Mouse (Mus musculus) heart, embryonic 12.5 days (tissue): ENCODE measurements around the gene Gabrr2. TPM values are rescaled to one million over a fixed set of nuclear protein-coding genes. Genes with fewer than 3 reads are reported as not detected.

Source experiments
- ATAC-seq: fragments of 200-750 bp; cut with Nextera tagmentation; 2 replicates; pipeline ENCODE4 v1.8.0; 2017; ENCODE audit warnings: moderate TSS enrichment, moderate library complexity; ENCODE audit not compliant: insufficient number of reproducible peaks, low FRiP score
- H3K27ac ChIP-seq: fragments of 300-500 bp; sonication (generic); 2 replicates; pipeline ENCODE4 v1.5.1; 2016; ENCODE audit warnings: mild to moderate bottlenecking, moderate library complexity; ENCODE audit not compliant: poor library complexity, severe bottlenecking
- H3K27me3 ChIP-seq: fragments of 300-500 bp; sonication (generic); replicated peaks from 2 replicates; pipeline ENCODE4 v1.6.1; 2016; ENCODE audit warnings: mild to moderate bottlenecking, moderate library complexity
- H3K36me3 ChIP-seq: fragments of 300-500 bp; sonication (generic); 2 replicates; pipeline ENCODE4 v1.6.1; 2016; ENCODE audit warnings: mild to moderate bottlenecking, moderate library complexity
- H3K4me1 ChIP-seq: fragments of 300-500 bp; sonication (generic); replicated peaks from 2 replicates; pipeline ENCODE4 v1.6.1; 2016; ENCODE audit warnings: mild to moderate bottlenecking
- H3K4me2 ChIP-seq: fragments of 300-500 bp; sonication (generic); 2 replicates; pipeline ENCODE4 v1.6.1; 2016; ENCODE audit warnings: mild to moderate bottlenecking, moderate library complexity
- H3K4me3 ChIP-seq: fragments of 300-500 bp; sonication (generic); 2 replicates; pipeline ENCODE4 v1.5.1; 2016; ENCODE audit warnings: mild to moderate bottlenecking
- H3K9ac ChIP-seq: fragments of 300-500 bp; sonication (generic); 2 replicates; pipeline ENCODE4 v1.6.1; 2016; ENCODE audit warnings: mild to moderate bottlenecking, moderate library complexity
- H3K9me3 ChIP-seq: fragments of 300-500 bp; sonication (generic); replicated peaks from 2 replicates; pipeline ENCODE4 v1.6.1; 2016; ENCODE audit warnings: mild to moderate bottlenecking, moderate library complexity
- WGBS: fragments of 180-500 bp; shearing (Covaris S2); methylation state at CpG from one replicate; pipeline ENCODE4 v1.1.7; 2016; 5-methylcytosine and 5-hydroxymethylcytosine counted together
- polyA plus RNA-seq: library from polyadenylated mRNA; unstranded; fragments of >200 nt; fragmentation: Nextera tagmentation; extraction: Ambion mirVana; gene quantifications from 2 replicates; pipeline ENCODE4 v1.2.1, GENCODE M21; 2016

Gene Gabrr2
- polyA plus RNA-seq, 1 experiment from 2014 or later, result 0.28 TPM

DNA sequence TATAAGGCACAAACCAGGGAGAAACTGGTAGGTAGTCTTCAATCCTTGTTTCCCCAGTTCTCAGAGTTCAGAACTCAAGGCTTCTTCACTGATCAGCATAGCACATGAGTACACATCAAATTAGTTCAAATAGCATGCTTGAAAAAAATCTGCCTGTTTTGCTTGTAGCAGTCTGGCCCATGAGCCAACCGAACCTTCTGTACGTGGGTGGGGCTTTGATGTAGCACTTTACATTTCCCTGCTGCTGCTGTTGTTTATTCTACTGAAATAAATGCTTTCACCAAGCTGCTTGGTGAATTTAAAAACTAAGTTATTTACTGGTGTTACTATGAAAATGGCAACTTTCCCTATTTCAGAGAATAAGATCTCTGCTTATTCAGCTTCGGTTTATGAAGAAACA, 10.7 kb upstream of the Gabrr2 start:
- no peaks in the 10 kb centered on the region for H3K27me3 ChIP-seq
- no peak overlapping the region for H3K27ac ChIP-seq
- no peak overlapping the region for H3K9ac ChIP-seq
- 92% methylated on average over 3 of the region's 3 CpGs for WGBS
- ATAC-seq, result no peak
- no peak overlapping the region for H3K4me2 ChIP-seq
- H3K9me3 ChIP-seq, result no peaks in the 10 kb centered on the region
- 0 out of 2 replicates have a peak, but pooled peaks cover 3% of the 10 kb centered on the region for H3K4me1 ChIP-seq
- H3K4me3 ChIP-seq, result no peak overlapping the region
- peaks cover 47% of the 10 kb centered on the region for H3K36me3 ChIP-seq

DNA sequence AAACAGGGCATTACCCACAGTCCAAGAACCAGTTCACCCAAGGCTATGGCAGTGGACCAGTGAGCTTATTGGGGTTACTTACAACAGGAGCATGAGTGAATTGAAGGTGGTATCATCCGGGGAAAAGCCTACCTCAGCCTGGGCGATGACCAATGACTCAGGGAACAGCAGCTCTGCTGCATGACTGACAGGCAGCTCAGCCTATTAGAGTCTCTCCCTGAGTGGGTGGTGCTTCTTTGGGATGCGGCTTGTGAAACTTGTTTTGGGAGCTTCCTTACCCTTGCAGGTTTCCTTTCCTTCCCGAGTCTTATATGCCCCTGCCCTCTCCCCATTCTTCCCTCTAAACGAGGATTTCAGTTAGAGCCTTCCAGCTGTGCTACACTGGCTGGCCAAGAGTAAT, 10.1 kb upstream of the Gabrr2 start:
- H3K36me3 ChIP-seq, result peaks cover 43% of the 10 kb centered on the region
- WGBS, result 84% methylated on average over 5 of the region's 5 CpGs
- no peak for ATAC-seq

DNA sequence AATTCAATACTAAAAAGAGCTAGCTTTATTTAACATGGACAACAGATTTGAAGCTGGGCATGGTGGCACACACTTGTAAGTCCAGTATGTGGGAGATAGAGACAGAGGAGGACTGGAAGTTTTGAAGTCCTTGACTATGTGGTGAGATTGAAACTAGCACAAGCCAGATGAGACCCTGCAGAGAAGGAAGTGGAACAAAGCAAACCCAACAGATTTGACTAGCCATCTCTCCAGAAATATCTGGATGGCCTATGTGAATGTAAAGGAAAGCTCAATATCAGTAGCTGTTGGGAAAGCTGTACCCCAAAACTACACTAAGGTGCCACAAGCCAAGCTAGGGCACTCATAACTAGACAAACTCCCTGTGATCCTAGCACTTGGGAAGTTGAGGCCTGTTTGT, 8.4 kb upstream of the Gabrr2 start:
- H3K4me2 ChIP-seq, result no peak overlapping the region
- no peaks in the 10 kb centered on the region for H3K9me3 ChIP-seq
- no peak for ATAC-seq
- no peak overlapping the region for H3K9ac ChIP-seq
- H3K36me3 ChIP-seq, result peaks cover 29% of the 10 kb centered on the region
- no peak overlapping the region for H3K27ac ChIP-seq
- 0 out of 2 replicates have a peak, but pooled peaks cover 3% of the 10 kb centered on the region for H3K4me1 ChIP-seq
- no peaks in the 10 kb centered on the region for H3K27me3 ChIP-seq
- no peak overlapping the region for H3K4me3 ChIP-seq

More for the DNA sequence above, 10.1 kb upstream of the Gabrr2 start:
- Histone ChIP-seq H3K27me3 (no peaks in the 10 kb centered on the region), H3K4me3 (no peak overlapping the region), H3K9me3 (no peaks in the 10 kb centered on the region), H3K9ac (no peak overlapping the region), H3K4me2 (no peak overlapping the region), H3K27ac (no peak overlapping the region), H3K4me1 (0 out of 2 replicates have a peak, but pooled peaks cover 3% of the 10 kb centered on the region)

DNA sequence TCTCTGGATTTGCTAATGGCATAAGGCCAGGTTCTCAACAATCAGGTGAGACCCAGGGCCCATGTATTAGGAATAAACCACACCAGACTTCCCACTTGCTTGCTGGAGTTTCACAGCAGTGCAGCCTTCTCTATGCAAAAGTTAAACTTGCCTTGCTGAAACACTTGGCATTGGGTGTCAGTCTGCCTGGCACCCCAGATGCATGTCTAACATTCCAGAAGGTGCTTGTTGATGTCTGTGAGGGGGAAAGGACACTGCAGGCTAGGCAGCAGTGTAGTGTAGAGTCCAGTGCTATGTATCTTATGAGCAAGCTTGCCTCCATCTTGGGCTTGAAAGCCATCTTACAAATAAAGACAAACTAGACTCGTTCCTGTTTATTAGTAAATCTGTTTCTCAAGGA, 6.5 kb upstream of the Gabrr2 start:
- Histone ChIP-seq H3K27me3 (no peaks in the 10 kb centered on the region), H3K36me3 (peaks cover 15% of the 10 kb centered on the region), H3K4me3 (no peak overlapping the region), H3K4me1 (peaks cover 8% of the 10 kb centered on the region; the same call in 1 of the 2 replicates), H3K27ac (no peak overlapping the region), H3K9ac (no peak overlapping the region), H3K4me2 (no peak overlapping the region), H3K9me3 (no peaks in the 10 kb centered on the region)
- ATAC-seq, result no peak
- WGBS, result 55% methylated on average over 1 of the region's 1 CpGs

DNA sequence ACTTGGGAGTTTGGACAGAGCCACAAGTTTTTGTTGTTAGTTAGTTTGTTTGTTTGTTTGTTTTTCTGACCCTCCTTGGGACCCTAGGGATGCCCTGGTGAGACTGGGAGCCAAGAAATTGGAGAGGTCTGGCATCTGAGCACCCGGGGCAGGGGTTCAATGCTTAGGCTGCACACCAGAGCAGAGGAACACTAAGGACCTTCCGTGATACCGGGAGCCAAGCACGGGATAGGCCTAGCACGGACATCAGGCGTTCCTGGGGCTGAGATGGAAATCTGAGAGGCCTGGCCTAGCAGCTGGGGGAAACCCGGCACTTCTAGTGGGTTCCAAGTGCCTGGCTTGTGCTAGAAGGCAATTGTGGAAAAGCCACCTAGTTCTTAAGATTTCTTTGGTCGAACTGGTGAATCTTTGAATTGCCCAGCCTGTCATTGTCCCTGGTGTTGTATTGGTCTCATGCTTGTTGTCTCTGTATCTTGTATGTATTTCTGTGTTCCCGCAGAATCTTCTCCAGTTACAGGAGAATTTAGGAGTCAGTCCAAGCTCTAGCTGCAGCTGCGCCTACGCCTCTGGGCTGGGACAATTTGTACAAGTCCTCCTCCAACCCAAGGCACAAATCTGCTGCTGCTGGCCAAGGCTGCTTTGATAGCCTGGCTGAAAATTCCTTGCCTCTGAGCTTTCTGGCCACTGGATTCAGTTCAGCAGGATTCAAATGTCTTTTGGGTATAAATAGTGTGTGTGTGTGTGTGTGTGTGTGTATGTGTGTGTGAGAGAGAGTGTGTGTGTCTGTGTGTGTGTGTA, 4.7 kb upstream of the Gabrr2 start:
- no peaks in the 10 kb centered on the region for H3K9me3 ChIP-seq
- H3K27me3 ChIP-seq, result no peaks in the 10 kb centered on the region; the same call in 1 of the 2 replicates
- no peak overlapping the region for H3K4me3 ChIP-seq
- 55% methylated on average over 11 of the region's 11 CpGs for WGBS
- H3K36me3 ChIP-seq, result no peaks in the 10 kb centered on the region
- H3K4me2 ChIP-seq, result no peak overlapping the region
- H3K4me1 ChIP-seq, result peaks cover 9% of the 10 kb centered on the region; the same call in 1 of the 2 replicates
- H3K27ac ChIP-seq, result no peak overlapping the region
- ATAC-seq, result no peak
- H3K9ac ChIP-seq, result no peak overlapping the region

DNA sequence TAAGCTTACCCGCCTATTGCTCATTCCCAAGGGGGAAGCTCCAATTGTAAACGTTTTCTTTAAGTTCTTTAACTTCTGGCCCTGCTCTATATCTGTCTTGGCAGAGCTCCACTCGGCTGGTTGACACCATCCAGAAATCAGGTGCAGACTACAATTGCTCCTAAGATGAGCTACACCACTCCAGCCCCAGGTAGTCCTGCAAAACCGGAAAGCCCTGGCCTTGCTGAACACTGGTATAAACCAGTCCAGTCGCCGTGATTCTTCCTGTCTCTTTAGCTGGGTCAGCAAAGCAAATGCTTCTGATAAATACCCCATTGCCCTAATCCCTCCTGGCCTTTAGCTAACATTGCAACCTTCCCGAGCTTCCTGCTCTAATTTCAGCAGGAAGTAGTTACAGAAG, 1.6 kb upstream of the Gabrr2 start:
- ATAC-seq, result no peak
- no peak overlapping the region for H3K4me2 ChIP-seq
- no peaks in the 10 kb centered on the region; the same call in 1 of the 2 replicates for H3K27me3 ChIP-seq
- no peaks in the 10 kb centered on the region for H3K36me3 ChIP-seq
- H3K9me3 ChIP-seq, result no peaks in the 10 kb centered on the region
- H3K4me3 ChIP-seq, result no peak overlapping the region
- peaks cover 14% of the 10 kb centered on the region for H3K4me1 ChIP-seq
- no peak overlapping the region for H3K9ac ChIP-seq
- no peak overlapping the region for H3K27ac ChIP-seq
- WGBS, result 33% methylated on average over 7 of the region's 7 CpGs

DNA sequence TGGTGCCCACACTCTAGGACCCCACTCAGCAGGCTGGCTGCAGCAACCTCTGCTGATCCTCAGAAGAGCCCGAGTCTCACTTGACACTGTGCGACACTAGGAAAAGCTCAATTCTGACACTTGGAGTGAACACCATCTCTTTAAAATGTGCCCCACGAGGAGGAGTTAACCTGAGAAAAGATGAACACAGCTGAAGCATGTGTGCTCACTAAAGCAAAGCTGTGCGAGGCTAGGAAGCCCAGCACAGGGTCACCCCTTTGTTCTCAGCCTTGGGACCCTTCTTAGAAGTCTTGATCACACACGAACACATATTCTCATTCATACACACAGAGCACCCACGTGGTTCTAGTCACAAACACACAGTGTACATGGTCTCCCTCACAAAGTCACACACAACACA, 2.2 kb downstream of the Gabrr2 start:
- Histone ChIP-seq H3K9ac (no peak overlapping the region), H3K27me3 (no peaks in the 10 kb centered on the region; the same call in 1 of the 2 replicates), H3K27ac (no peak overlapping the region), H3K4me3 (no peak overlapping the region), H3K4me2 (no peak overlapping the region), H3K4me1 (peaks cover 18% of the 10 kb centered on the region), H3K9me3 (no peaks in the 10 kb centered on the region), H3K36me3 (no peaks in the 10 kb centered on the region)
- no peak for ATAC-seq
- WGBS, result 73% methylated on average over 6 of the region's 6 CpGs

DNA sequence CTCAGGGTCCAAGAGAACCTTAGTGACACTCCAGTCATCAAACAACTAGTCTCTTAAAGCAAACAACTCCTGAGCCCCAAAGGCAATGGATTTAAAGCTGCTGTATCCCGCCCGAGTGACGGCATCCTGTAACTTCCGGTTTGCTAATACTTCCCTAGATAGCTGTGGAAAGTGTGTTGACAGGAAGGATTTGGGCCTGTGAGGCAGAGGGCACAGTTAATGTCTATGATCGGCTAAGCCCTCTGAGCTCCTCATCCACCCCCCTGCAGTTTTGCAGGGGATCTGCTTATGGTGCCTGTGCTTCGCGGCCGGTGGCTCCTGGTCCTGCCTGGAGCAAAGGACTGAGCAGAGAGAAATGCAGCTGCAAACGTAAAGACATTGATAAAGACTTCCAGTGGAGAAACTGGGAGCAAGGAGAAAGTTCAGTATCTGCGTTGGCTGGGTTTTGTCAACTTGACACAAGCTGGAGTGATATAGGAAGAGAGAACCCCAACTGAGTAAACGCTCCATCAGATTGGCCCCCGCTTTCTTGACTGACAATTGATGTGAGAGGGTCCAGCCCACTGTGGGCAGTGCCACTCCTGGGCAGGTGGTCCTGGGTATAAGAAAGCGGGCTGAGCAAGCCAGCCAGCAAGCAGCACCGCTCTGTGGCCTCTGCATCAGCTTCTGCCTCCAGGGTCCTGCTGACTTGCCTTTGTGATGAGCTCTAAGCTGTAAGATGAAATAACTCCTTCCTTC, 3.6 kb downstream of the Gabrr2 start:
- Histone ChIP-seq H3K27ac (no peak overlapping the region), H3K4me1 (peaks cover 12% of the 10 kb centered on the region), H3K4me3 (peak overlapping the region; percentile 23), H3K27me3 (no peaks in the 10 kb centered on the region; the same call in 1 of the 2 replicates), H3K4me2 (peak overlapping the region; percentile 63), H3K9me3 (no peaks in the 10 kb centered on the region), H3K9ac (0 out of 2 replicates have a peak overlapping the region, but pooled peaks have one; percentile 32), H3K36me3 (no peaks in the 10 kb centered on the region)
- 19% methylated on average over 14 of the region's 14 CpGs for WGBS
- ATAC-seq, result peak; percentile 38

DNA sequence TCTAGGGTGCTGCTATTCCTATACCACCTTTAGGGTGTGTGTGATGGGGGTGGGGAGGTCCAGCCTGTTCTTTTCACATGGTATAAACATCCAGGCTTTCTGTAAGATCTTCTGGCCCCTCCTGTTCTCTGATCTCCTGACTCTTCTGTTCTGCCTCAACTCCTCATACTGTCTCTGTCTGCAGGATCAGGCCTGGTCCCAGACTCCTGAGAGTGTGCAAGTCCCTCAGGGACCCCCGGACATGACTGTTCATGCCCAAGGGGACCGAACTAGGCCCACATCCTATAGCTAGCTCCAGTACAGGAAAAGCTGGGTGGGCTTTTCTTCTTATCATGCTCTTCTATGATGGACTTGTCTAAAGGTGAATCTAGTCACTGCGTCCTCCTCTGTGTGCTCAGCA, 4.5 kb downstream of the Gabrr2 start:
- H3K27ac ChIP-seq, result no peak overlapping the region
- H3K4me3 ChIP-seq, result no peak overlapping the region
- H3K27me3 ChIP-seq, result no peaks in the 10 kb centered on the region; the same call in 1 of the 2 replicates
- 88% methylated on average over 3 of the region's 3 CpGs for WGBS
- H3K4me1 ChIP-seq, result peaks cover 13% of the 10 kb centered on the region
- ATAC-seq, result no peak
- H3K9me3 ChIP-seq, result no peaks in the 10 kb centered on the region
- no peak overlapping the region for H3K9ac ChIP-seq
- no peak overlapping the region for H3K4me2 ChIP-seq
- no peaks in the 10 kb centered on the region for H3K36me3 ChIP-seq

DNA sequence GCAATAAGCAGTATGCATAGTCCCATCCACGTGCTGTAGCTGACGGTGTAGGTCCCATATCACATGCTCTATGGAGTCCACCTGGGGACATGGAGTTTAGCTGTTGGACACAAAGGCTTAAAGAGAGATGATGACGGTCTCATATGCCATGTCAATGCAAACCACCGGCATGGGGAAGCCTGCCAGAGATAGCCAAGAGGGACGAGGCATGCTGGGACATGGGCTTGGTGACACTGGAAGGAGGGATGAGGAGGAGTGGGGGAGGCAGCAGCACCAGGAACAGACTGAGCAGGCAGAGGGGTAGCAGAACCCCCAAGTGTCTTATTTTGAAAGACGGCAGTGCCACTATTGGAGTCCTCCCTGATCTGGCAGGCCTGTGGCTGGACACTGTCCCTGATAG, 5.0 kb downstream of the Gabrr2 start:
- no peaks in the 10 kb centered on the region; the same call in 1 of the 2 replicates for H3K27me3 ChIP-seq
- no peak overlapping the region for H3K4me2 ChIP-seq
- no peak for ATAC-seq
- no peak overlapping the region for H3K27ac ChIP-seq
- WGBS, result 80% methylated on average over 6 of the region's 6 CpGs
- H3K4me1 ChIP-seq, result peaks cover 18% of the 10 kb centered on the region
- no peaks in the 10 kb centered on the region for H3K36me3 ChIP-seq
- no peak overlapping the region for H3K9ac ChIP-seq
- H3K4me3 ChIP-seq, result no peak overlapping the region
- no peaks in the 10 kb centered on the region for H3K9me3 ChIP-seq

DNA sequence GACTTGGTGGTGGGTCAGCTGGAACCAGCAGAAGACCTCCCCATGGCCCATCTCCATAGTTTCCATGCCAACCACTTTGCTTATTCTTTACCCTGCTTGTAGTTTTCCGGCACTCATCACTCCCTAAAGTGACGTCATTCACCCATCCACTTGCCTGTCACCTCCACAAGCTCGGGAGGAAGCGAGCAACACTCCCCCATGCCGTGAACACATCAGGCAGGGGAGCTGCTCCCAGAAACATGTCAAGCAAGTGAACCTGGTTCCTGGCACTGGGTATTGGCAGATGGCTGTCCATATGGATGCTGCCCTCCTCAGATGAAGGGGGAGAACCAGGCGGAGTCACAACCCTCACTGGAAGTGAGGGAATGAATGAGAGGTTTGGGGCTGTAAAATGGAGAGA, 6.1 kb downstream of the Gabrr2 start:
- H3K27ac ChIP-seq, result no peak overlapping the region
- peaks cover 20% of the 10 kb centered on the region for H3K4me1 ChIP-seq
- H3K27me3 ChIP-seq, result no peaks in the 10 kb centered on the region
- no peak overlapping the region for H3K4me2 ChIP-seq
- 49% methylated on average over 6 of the region's 6 CpGs for WGBS
- no peak overlapping the region for H3K4me3 ChIP-seq
- no peak overlapping the region for H3K9ac ChIP-seq
- H3K9me3 ChIP-seq, result no peaks in the 10 kb centered on the region
- ATAC-seq, result no peak
- H3K36me3 ChIP-seq, result no peaks in the 10 kb centered on the region
